Mouse (Mus musculus) layer of hippocampus, adult 11-12 months (tissue): Measurements from ENCODE around the gene Htr1f.

Experiments used
- DNase-seq: peaks from one replicate; pipeline ENCODE4 v3.0.0; 2022; ENCODE audit warnings: low spot score

The Htr1f gene

GRCm38 (mm10) chr16:64961690-64962089 is 144.0 kb downstream of the Htr1f start:
- no peak for DNase-seq

DNA sequence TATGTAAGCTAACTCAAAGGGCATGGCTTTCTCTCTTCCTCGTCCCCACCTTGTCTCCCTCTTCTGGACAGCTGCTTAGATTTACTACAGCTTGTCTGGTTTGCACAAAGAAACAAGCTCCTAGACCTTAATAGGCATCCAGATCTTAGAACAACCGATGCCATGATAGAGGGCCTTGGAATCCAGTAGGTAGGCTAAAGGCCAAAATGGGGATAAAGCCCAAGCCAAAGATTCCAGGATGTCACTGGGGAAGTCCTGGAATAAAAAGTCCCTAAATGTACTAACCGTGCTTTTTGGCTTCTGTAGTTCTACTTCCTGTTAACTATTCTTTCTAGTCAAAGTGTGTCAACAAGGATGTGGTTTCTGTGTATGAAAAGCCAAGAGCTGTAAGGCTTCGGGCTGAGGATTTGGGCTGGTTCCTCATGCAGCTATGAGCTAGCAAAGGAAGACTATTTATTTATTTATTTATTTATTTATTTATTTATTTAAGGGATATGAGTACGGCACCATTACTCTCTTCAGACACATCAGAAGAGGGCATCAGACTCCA is 163.9 kb downstream of the Htr1f start:
- no peak for DNase-seq

GRCm38 (mm10) chr16:64934793-64935192 is 170.9 kb downstream of the Htr1f start:
- no peak for DNase-seq

GRCm38 (mm10) chr16:64934011-64934410 is 171.6 kb downstream of the Htr1f start:
- no peak for DNase-seq

DNA sequence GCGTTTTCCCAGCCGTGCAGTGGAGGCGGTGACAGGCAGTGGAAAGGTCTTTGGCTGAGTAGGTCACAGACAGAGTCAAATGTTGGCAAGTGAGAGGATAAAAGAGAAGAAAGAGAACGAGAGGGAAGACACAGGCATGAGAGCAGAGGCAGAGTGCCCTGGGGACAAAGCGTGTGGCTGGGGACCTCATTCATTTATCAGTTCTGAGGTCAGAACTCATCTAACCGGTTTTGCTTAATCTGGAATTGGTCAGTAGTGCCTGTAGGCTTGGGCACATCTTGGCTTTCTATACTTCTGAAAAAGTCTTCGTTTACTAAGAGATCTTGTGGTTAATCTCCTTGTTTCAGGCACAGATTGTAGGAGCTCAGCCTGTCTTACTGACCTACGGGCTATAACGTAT is 182.2 kb downstream of the Htr1f start:
- DNase-seq = no peak

DNA sequence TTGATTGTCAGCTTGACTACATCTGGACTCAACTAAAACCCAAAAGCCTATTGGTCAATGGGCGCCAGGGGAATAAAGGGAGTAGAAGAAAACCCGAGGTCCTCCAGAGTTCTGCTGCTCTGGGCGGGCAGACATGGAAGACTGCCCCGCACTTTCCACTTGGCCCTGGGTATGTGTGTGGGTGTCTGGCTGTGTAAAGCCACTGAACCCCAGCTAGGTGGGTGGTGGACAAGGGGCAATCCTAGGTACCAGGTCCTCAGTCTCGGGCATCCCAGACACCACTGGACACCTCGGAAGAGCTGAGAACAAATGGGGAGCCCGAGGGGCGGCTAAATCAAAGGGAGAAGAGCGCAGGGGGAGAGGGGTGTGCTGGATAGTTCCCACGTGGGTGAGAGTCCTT is 196.9 kb downstream of the Htr1f start:
- no peak for DNase-seq

DNA sequence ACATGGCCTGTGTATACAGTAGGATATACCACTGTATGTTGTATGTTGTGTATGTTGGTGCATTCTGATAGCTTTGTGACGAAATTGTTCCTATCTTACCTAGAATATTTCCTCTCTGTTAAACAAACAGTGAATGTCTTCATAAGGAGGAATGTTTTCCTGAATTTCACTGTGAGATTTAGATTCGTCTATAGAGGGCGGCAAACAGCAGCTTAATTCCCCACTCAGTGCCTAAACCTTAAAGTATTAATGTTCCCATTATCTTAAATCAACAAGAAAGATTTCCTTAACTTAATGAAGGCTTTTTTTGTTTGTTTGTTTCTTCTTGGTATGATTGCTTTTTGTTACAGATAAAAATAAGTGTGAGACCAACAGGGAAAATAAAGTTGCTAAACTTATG is 198.5 kb downstream of the Htr1f start:
- peak; percentile 16 for DNase-seq

- no peak for DNase-seq
These were observed 202.3 kb downstream of the Htr1f start for GRCm38 (mm10) chr16:64903328-64903727.

- no peak for DNase-seq
These were observed 206.6 kb downstream of the Htr1f start for GRCm38 (mm10) chr16:64899084-64899483.

- no peak for DNase-seq
These were observed 216.2 kb downstream of the Htr1f start for GRCm38 (mm10) chr16:64889496-64889895.

DNA sequence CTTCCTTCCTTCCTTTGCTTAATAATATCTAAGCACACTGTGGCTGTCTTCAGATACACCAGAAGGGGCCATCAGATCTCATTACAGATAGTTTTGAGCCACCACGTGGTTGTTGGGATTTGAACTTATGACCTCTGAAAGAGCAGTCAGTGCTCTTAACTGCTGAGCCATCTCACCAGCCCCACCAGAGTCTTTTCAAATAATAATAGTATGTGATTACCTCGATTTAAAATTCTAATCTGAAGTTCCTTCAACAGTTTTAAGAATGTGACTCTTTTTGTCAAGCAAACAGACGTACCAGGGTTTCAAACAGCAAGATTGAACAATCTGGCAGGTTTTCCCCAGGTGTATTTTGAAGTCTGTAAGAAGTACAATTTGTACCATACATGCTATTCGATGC is 220.1 kb downstream of the Htr1f start:
- DNase-seq = no peak

DNA sequence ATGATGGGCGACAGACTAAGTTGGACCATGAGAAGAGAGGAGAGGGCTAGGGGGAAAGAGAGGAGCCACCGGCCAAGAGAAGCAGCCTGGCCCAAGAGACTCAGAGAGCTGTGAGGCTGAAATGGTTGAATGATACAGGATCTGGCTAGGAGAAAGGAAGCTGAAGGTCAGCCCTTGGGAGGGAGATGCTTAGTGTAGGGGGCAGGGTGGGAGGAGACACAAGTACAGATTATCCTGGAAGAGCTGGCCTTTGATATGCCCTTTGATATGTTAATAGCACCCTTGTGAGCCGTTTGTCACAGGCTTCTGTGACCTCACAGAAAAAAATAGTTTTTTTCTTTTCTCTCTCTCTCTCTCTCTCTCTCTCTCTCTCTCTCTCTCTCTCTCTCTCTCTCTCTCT is 220.5 kb downstream of the Htr1f start:
- DNase-seq = no peak

GRCm38 (mm10) chr16:64884420-64884838 is 221.2 kb downstream of the Htr1f start:
- no peak for DNase-seq

- no peak for DNase-seq
These were observed 221.8 kb downstream of the Htr1f start for GRCm38 (mm10) chr16:64883896-64884295.

- no peak for DNase-seq
These were observed 224.2 kb downstream of the Htr1f start for GRCm38 (mm10) chr16:64881442-64881841.

DNA sequence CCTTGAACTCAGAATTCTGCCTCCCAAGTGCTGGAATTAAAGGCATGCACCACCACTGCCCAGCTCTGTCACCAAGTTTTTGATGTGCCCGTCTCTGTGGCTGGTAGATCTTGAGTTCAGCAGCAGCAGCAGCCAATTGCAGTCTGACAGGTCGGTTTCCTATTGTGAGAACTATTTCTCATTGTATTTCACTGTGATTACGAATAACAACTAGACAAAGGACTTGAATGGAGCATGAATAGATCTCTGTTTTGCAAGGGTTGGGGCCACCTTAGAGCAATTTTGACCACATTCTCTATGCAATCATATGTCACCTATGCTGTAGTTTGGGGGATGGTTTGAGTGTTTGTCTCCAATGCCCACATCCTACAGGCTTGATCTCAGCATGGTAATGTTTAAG is 224.7 kb downstream of the Htr1f start:
- no peak for DNase-seq

DNA sequence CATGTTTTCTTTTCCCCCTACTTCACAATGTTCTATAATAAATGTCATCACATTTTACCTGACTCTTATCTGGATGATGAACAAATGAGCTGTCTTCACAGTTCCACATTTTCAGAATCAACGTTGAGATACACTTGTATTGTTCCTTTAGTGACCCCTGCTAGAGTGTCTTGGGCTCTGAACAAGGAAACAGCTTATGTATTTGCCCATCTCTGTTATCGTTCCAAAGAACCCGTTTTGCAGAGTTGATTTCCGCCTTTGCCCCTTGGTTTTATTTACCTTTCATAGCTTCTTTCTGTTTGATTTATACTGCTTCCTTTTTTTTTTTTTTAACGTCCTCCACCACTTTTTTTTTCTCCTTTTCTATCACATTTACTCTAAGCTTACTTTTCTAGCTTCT is 225.9 kb downstream of the Htr1f start:
- DNase-seq = no peak

DNA sequence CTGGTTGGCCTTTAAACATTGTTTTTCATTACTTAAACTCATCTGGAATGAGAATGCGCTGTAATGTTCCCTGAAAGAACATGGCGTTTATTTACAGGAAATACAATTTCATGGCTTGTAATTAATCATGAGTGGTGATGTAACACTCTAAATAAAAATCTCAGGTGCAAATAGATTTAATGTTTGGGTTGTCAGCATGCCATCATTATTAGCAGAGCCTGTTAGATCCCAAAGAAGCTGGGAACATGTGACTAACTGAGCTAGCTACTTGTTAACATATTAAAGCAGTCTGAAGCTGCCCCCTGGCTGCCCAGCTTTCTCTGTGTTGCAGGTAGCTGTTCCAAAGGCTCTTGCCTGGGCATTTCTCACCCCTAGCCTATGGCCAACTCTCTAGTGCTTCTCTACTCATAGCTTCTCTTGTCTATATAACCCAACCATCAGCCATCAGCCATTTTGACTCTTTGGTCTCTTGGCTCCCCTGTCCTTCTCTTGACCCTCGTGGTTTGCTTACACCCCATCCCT is 227.0 kb downstream of the Htr1f start:
- DNase-seq = no peak

DNA sequence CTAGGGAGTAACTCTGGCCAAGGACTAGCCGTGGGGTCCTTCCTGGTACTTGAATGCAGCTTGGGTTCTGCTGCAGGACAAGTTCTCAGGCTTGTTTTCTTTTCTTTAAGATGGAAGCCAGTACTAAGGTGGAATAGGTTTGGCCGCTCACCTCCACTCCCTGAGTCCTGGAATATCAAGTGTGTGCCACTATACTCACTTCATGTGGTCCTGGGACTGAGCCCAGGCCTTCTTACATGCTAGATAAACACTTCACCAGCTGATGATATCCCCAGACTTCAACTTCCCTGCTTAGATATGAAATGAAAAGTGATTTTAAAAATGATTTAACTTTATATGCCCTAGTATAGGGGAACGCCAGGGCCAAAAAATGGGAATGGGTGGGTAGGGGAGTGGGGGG is 228.3 kb downstream of the Htr1f start:
- DNase-seq = no peak

DNA sequence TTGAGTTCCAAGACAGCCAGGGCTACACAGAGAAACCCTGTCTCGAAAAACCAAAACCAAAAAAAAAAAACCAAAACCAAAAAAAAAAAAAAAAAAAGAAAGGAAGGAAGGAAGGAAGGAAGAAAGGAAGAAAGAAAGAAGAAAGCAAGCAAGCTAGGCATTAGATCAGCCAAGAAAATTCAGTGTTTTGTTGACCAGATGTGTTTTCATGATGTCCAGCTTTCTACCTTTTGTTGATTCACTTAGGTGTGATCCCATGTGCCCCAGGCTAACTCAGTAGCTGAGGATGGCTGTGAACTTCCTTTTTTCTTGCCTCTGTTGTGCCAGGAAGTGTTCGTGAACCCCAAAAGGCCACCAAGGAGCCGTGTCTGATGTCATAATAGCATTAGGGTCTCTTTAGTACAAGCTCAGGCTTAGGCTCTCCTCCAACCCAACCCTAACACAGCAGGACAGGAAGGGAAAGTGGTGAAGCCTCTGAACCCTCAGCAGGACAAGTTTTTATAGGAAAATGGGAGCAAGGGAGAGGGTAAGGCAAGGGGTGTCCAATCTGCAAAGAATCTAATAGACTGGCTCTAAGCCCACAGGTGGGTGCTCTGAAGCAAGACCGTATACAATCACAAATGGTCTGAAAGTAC is 228.9 kb downstream of the Htr1f start:
- no peak for DNase-seq

DNA sequence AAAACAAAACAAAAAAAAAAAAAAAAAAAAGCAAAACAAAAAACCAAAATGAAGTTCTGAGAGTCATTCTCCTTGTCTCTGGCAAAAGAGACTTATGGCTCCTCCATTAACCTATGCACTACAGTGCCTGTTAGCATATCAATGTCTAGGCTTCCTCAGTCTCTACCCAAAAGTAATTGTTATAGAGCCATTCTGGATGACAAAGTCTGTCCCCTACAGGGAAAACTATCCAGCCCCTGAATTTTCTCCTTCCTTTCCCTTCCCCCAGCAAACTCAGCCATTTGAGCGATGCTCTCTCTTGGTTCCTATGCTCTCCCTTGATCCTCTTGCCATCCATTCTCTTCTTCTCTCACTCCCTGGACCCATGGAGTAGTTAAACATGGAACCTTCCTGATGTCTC is 229.8 kb downstream of the Htr1f start:
- no peak for DNase-seq

- no peak for DNase-seq
These were observed 230.3 kb downstream of the Htr1f start for GRCm38 (mm10) chr16:64875384-64875783.
